Mouse (Mus musculus): ENCODE measurements at regions not wholly inside any gene's neighbourhood (a gene's known extent, or its start where the extent isn't known, plus 50 kb on each side); places are given as distances from the start of the nearest gene placed in this dataset.

DNA sequence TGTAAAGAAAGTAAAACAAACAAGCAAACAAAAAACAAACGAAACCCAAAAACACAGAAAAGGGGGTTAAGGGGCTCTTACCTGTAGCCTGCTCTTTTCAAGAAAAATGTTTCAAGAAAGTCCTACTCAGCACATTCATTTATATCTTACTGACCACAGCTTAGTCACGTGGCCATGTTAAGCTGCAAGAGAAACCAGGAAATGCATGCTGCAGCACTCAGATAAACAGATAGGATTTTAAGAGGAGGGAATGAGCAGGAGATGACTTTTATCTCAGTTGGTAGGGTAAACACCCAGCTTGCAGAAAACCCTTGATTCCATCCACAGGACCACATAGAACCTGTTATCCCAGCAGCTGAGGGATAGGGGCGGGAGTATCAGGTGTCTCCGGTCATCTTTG lies 62.9 kb upstream of the Sfmbt2 start:
- no peaks in the 10 kb centered on the region for H3K36me3 ChIP-seq (ENCODE audit: control insufficient read depth, insufficient read depth)

DNA sequence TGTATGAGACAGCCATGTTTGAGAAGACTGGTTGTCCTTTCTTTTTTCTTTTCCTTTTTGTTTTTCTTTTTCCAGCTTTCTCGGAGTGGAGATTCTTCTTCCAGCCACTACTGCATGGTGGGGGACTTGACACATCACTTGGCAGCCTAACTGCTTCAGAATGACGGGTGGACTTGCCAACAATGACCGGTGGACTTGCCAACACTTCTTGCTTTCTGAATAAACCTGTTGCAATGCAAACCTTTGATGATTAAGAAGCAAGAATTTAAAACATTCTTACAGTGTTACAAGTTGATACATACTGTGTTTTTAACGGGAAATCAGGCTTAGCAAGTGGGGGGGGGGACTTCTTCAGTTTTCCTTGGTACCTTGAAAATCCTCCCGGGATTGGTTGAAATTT lies 60.7 kb upstream of the Sfmbt2 start:
- no peaks in the 10 kb centered on the region for H3K36me3 ChIP-seq (ENCODE audit: control insufficient read depth, insufficient read depth)
- H3K4me2 ChIP-seq (ENCODE audit: low read depth) = no peak overlapping the region
- H3K79me2 ChIP-seq (ENCODE audit: control insufficient read depth, insufficient read depth) = no peaks in the 10 kb centered on the region
- no peaks in the 10 kb centered on the region for H3K27me3 ChIP-seq (ENCODE audit: control insufficient read depth, insufficient read depth, insufficient read length)
- no peak overlapping the region for H3K4me3 ChIP-seq
- H3ac ChIP-seq (ENCODE audit: control insufficient read depth, insufficient read length) = no peak overlapping the region
- TF ChIP-seq E2F4 (IDR thresholded peaks at IDR 0.05; ENCODE audit: insufficient read depth) (no peak), SRF (IDR thresholded peaks at IDR 0.05; ENCODE audit: control insufficient read depth, insufficient read length, low read depth) (no peak), USF1 (IDR thresholded peaks at IDR 0.05; ENCODE audit: low read depth) (no peak), MAX (IDR thresholded peaks at IDR 0.05; ENCODE audit: low read depth) (no peak), TCF12 (IDR thresholded peaks at IDR 0.05; ENCODE audit: insufficient read depth, poor library complexity, severe bottlenecking) (no peak), TCF3 (IDR thresholded peaks at IDR 0.05; ENCODE audit: insufficient read length, low read depth) (no peak), CEBPB (IDR thresholded peaks at IDR 0.05; ENCODE audit: insufficient read depth, poor library complexity, severe bottlenecking) (no peak), POLR2A (IDR thresholded peaks at IDR 0.05; ENCODE audit: insufficient read length, low read depth) (no peak), POLR2AphosphoS2 (IDR thresholded peaks at IDR 0.05; ENCODE audit: insufficient read length, low read depth) (no peak)

More for the DNA sequence above, 62.9 kb upstream of the Sfmbt2 start:
- no peak overlapping the region for H3K4me2 ChIP-seq (ENCODE audit: low read depth)
- H3K79me2 ChIP-seq (ENCODE audit: control insufficient read depth, insufficient read depth) = no peaks in the 10 kb centered on the region
- no peak overlapping the region for H3ac ChIP-seq (ENCODE audit: control insufficient read depth, insufficient read length)
- no peak overlapping the region for H3K4me3 ChIP-seq
- H3K27me3 ChIP-seq (ENCODE audit: control insufficient read depth, insufficient read depth, insufficient read length) = no peaks in the 10 kb centered on the region
- TF ChIP-seq USF1 (IDR thresholded peaks at IDR 0.05; ENCODE audit: low read depth) (no peak), MYOG (IDR thresholded peaks at IDR 0.05; ENCODE audit: control insufficient read depth in 1 of 3, insufficient read depth in 1 of 3, insufficient read length in 2 of 3, low read depth in 2 of 3) (no peak), E2F4 (IDR thresholded peaks at IDR 0.05; ENCODE audit: insufficient read depth) (no peak), REST (IDR thresholded peaks at IDR 0.05; ENCODE audit: insufficient read depth, insufficient read length) (no peak), POLR2AphosphoS2 (IDR thresholded peaks at IDR 0.05; ENCODE audit: insufficient read length, low read depth) (no peak), TCF3 (IDR thresholded peaks at IDR 0.05; ENCODE audit: insufficient read length, low read depth) (no peak), CEBPB (IDR thresholded peaks at IDR 0.05; ENCODE audit: insufficient read depth, poor library complexity, severe bottlenecking) (no peak)

DNA sequence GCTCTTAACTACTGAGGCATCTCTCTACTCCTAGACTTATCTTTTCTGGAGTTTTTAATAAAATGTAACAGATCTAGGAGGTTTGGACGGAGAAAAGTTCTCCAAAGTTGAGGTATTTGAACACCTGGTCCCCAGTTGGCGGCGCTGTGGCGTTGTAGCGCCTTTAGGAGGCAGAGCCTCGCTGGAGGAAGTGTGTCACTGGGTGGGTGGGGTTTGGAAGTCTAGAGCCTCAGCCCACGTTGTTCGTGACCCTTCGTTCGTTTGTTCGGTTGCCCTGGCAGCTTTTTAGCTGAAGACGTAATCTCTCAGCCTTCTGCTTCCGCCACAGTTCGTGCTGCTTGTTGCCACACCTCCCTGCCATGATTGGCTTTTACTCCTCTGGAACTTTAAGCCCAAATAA lies 58.6 kb upstream of the Sfmbt2 start:
- Histone ChIP-seq H3K4me2 (ENCODE audit: low read depth) (no peak overlapping the region), H3K27me3 (ENCODE audit: control insufficient read depth, insufficient read depth, insufficient read length) (no peaks in the 10 kb centered on the region), H3K4me3 (no peak overlapping the region), H3K36me3 (ENCODE audit: control insufficient read depth, insufficient read depth) (no peaks in the 10 kb centered on the region), H3K79me2 (ENCODE audit: control insufficient read depth, insufficient read depth) (no peaks in the 10 kb centered on the region), H3ac (ENCODE audit: control insufficient read depth, insufficient read length) (no peak overlapping the region)
- TF ChIP-seq MYOG (IDR thresholded peaks at IDR 0.05; ENCODE audit: control insufficient read depth in 1 of 3, insufficient read depth in 1 of 3, insufficient read length in 2 of 3, low read depth in 2 of 3) (no peak), TCF12 (IDR thresholded peaks at IDR 0.05; ENCODE audit: insufficient read depth, poor library complexity, severe bottlenecking) (no peak), E2F4 (IDR thresholded peaks at IDR 0.05; ENCODE audit: insufficient read depth) (no peak), USF1 (IDR thresholded peaks at IDR 0.05; ENCODE audit: low read depth) (no peak), CEBPB (IDR thresholded peaks at IDR 0.05; ENCODE audit: insufficient read depth, poor library complexity, severe bottlenecking) (no peak), POLR2AphosphoS2 (IDR thresholded peaks at IDR 0.05; ENCODE audit: insufficient read length, low read depth) (no peak), SRF (IDR thresholded peaks at IDR 0.05; ENCODE audit: control insufficient read depth, insufficient read length, low read depth) (no peak), POLR2A (IDR thresholded peaks at IDR 0.05; ENCODE audit: insufficient read length, low read depth) (no peak), MAX (IDR thresholded peaks at IDR 0.05; ENCODE audit: low read depth) (no peak), MYOD1 (IDR thresholded peaks at IDR 0.05; ENCODE audit: control insufficient read depth in 1 of 3, insufficient read length in 2 of 3, low read depth in 2 of 3) (no peak), TCF3 (IDR thresholded peaks at IDR 0.05; ENCODE audit: insufficient read length, low read depth) (no peak), REST (IDR thresholded peaks at IDR 0.05; ENCODE audit: insufficient read depth, insufficient read length) (no peak)

DNA sequence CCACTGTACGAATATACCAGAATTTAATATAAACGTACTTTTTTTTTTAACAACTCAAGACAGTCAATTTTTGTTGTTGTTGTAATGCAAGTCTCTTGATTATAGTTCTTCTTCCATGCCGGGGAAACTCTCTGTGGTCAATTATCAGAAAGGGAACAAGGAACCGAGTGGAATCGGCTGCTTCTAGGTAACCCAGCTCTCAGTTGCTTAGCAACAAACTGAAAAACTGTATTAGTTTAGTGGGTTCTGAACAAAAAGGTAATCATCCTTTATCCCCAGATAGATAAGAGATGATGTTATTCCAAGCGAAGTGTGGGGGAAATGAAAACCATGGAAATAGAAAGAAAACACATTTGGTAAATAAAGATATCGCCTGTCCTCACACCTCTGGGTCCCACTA lies 57.9 kb upstream of the Sfmbt2 start:
- Histone ChIP-seq H3K27me3 (ENCODE audit: control insufficient read depth, insufficient read depth, insufficient read length) (no peaks in the 10 kb centered on the region), H3K4me3 (no peak overlapping the region), H3K4me2 (ENCODE audit: low read depth) (no peak overlapping the region), H3K79me2 (ENCODE audit: control insufficient read depth, insufficient read depth) (no peaks in the 10 kb centered on the region), H3K36me3 (ENCODE audit: control insufficient read depth, insufficient read depth) (no peaks in the 10 kb centered on the region), H3ac (ENCODE audit: control insufficient read depth, insufficient read length) (no peak overlapping the region)
- TF ChIP-seq POLR2A (IDR thresholded peaks at IDR 0.05; ENCODE audit: insufficient read length, low read depth) = no peak
- TF ChIP-seq MYOG (IDR thresholded peaks at IDR 0.05; ENCODE audit: control insufficient read depth in 1 of 3, insufficient read depth in 1 of 3, insufficient read length in 2 of 3, low read depth in 2 of 3) = no peak
- no peak for TF ChIP-seq SRF (IDR thresholded peaks at IDR 0.05; ENCODE audit: control insufficient read depth, insufficient read length, low read depth)
- no peak for TF ChIP-seq E2F4 (IDR thresholded peaks at IDR 0.05; ENCODE audit: insufficient read depth)
- TF ChIP-seq REST (IDR thresholded peaks at IDR 0.05; ENCODE audit: insufficient read depth, insufficient read length) = no peak
- no peak for TF ChIP-seq CEBPB (IDR thresholded peaks at IDR 0.05; ENCODE audit: insufficient read depth, poor library complexity, severe bottlenecking)
- no peak for TF ChIP-seq POLR2AphosphoS2 (IDR thresholded peaks at IDR 0.05; ENCODE audit: insufficient read length, low read depth)
- no peak for TF ChIP-seq TCF12 (IDR thresholded peaks at IDR 0.05; ENCODE audit: insufficient read depth, poor library complexity, severe bottlenecking)
- no peak for TF ChIP-seq USF1 (IDR thresholded peaks at IDR 0.05; ENCODE audit: low read depth)

Data from myocyte (in vitro differentiated cells).